Mouse (Mus musculus) G1E (cell line): ENCODE results near the gene Atrnl1. TPM values are rescaled to one million over a fixed set of nuclear protein-coding genes. Genes with fewer than 3 reads are reported as not detected.

Experiments used
- ATAC-seq: 2 replicates; pipeline ENCODE4 v1.8.0; 2016; ENCODE audit warnings: mild to moderate bottlenecking; ENCODE audit not compliant: insufficient number of reproducible peaks, poor library complexity, low FRiP score, severe bottlenecking; ENCODE audit errors: extremely low read depth
- DNase-seq: peaks from one replicate; pipeline ENCODE4 v3.0.0; 2012; ENCODE audit warnings: low spot score
- H3K27me3 ChIP-seq: 2 replicates; pipeline ENCODE4 v1.6.1; 2012; ENCODE audit warnings: mild to moderate bottlenecking, low read length, inconsistent platforms; ENCODE audit not compliant: insufficient read depth
- H3K36me3 ChIP-seq: replicated peaks from 2 replicates; pipeline ENCODE3; 2012; ENCODE audit warnings: mild to moderate bottlenecking, inconsistent platforms
- H3K4me1 ChIP-seq: 2 replicates; pipeline ENCODE4 v1.6.1; 2012; ENCODE audit warnings: low read depth, low read length, inconsistent platforms, mixed read lengths; ENCODE audit not compliant: insufficient read depth
- H3K4me3 ChIP-seq: 2 replicates; pipeline ENCODE4 v1.5.1; 2012; ENCODE audit warnings: low read depth, mild to moderate bottlenecking, inconsistent platforms, low read length, moderate library complexity, mixed read lengths
- H3K9me3 ChIP-seq: replicated peaks from 2 replicates; pipeline ENCODE4 v1.6.1; 2012; ENCODE audit warnings: inconsistent platforms
- CTCF ChIP-seq: IDR thresholded peaks from 2 replicates; pipeline ENCODE4 v1.5.1; 2012; ENCODE audit warnings: low read depth, low read length, inconsistent platforms, mixed read lengths
- GATA1 ChIP-seq: IDR thresholded peaks from 2 replicates; pipeline ENCODE4 v1.6.1; 2012; ENCODE audit warnings: borderline replicate concordance, low read length, inconsistent platforms, mixed read lengths
- GATA2 ChIP-seq: IDR thresholded peaks from 2 replicates; pipeline ENCODE4 v1.6.1; 2012; ENCODE audit warnings: low read depth, low read length, inconsistent platforms, borderline replicate concordance
- POLR2AphosphoS5 ChIP-seq: IDR thresholded peaks from 2 replicates; pipeline ENCODE4 v1.6.1; 2012; ENCODE audit warnings: low read depth, low read length, inconsistent platforms; ENCODE audit not compliant: insufficient replicate concordance
- TAL1 ChIP-seq: conservative IDR thresholded peaks from 2 replicates; pipeline ENCODE4 v1.6.1; 2012; ENCODE audit warnings: low read depth, low read length, inconsistent platforms, mixed read lengths
- polyA plus RNA-seq: library from polyadenylated mRNA; stranded (reverse); fragments of >175 nt; gene quantifications from 2 replicates; pipeline ENCODE4 v1.2.3, GENCODE M21; 2012
- total RNA-seq, 2 experiments: library from RNA; stranded (forward) in 1 of 2; stranded (reverse) in 1 of 2; fragments of 200-1000 nt in 1 of 2; fragments of >200 nt in 1 of 2; fragmentation: Nextera tagmentation in 1 of 2; gene quantifications; 2 replicates each; pipeline ENCODE4 v1.2.3; 2014 to 2017

The Atrnl1 gene
- total and polyA plus RNA-seq, 3 experiments: 0.52 to 5.8 (median 3.2) TPM

DNA sequence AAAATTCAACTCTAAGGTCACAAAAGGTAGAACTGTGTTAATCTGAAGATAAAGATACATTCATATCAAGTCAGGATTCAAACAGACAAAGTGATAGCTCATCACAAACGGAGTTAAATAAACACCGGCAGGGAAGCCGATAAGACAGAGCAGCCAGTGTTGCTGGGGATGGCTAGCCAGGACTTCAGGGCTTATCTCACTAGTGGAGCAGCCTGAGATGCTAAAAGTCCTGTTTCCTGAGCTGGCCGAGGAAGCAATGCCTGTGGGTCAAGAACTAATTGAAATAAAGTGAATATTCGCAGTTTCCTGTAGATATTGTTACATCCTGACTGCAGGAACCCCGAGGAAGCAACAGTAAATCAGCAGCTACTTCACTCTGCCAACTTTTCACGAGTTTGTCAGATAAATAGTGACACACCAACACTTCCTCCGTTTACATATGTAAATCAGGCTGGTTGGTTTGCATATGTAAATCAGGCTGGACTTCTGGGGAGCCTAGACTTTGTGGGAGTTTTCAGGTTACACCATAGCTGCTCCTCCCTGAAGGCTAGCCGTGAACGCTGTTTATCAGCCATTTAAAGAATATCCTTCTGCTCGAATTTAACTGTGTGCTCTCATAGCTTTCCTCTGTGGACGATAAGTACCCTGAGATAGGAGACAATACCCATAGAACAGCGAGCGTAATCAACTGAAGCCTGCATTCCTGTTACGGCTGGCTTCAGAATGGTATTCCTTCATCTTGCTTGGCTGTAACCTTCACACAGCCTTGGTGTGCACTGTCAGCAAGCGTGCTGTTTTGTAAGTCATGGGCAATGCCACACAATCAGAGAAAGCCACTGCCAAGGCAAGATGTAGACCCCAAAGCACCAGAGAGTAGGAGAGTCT lies 453.5 kb downstream of the Atrnl1 start:
- Histone ChIP-seq H3K4me3 (no peak overlapping the region), H3K9me3 (peaks cover 19% of the 10 kb centered on the region), H3K36me3 (no peaks in the 10 kb centered on the region), H3K27me3 (no peaks in the 10 kb centered on the region), H3K4me1 (no peaks in the 10 kb centered on the region)
- no peak for TF ChIP-seq GATA2
- no peak for TF ChIP-seq POLR2AphosphoS5
- TF ChIP-seq GATA1: no peak
- TF ChIP-seq TAL1: no peak
- TF ChIP-seq CTCF: no peak
- no peak for DNase-seq
- no peak for ATAC-seq

DNA sequence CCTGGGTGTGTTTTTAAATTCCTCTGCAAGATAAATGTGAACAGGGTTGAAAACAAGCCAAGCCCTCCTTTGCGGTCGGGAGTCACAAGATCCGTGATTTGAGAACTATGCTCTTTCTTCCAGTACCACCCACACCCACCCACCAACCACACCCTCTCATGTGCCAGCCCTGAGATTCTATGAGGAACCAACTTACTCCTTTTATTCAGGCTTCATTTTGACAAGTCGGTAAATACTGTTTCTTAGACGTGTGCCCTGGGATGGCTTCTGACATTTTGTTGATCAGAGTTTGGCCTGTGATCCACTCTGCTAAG lies 454.1 kb downstream of the Atrnl1 start:
- no peak for ATAC-seq
- Histone ChIP-seq H3K4me1 (no peaks in the 10 kb centered on the region), H3K9me3 (peaks cover 15% of the 10 kb centered on the region; the same call in 1 of the 2 replicates), H3K27me3 (no peaks in the 10 kb centered on the region), H3K4me3 (no peak overlapping the region), H3K36me3 (no peaks in the 10 kb centered on the region)
- TF ChIP-seq POLR2AphosphoS5 (no peak), TAL1 (no peak), GATA1 (no peak), GATA2 (no peak), CTCF (no peak)
- DNase-seq: no peak

DNA sequence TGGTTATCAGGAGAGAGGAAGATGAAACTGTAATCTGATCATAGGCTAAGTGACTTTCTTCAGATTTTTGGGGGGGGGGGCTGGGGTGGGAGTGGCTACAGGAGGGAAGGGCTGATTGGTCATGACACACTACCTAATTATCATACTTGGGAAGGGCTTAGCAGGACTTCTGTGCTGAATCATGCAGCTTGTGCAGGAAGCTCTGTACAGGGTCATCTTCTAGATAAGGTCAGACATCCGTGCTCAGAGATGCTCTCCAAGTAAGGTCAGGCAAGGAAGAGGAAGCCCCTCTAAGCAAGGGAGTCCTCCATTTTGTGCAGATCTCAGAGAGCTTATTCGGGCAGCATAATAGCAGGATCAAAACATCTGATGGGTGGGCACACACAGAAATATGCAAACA lies 454.7 kb downstream of the Atrnl1 start:
- Histone ChIP-seq H3K27me3 (no peaks in the 10 kb centered on the region), H3K36me3 (no peaks in the 10 kb centered on the region), H3K4me3 (no peak overlapping the region), H3K4me1 (no peaks in the 10 kb centered on the region), H3K9me3 (peaks cover 15% of the 10 kb centered on the region; the same call in 1 of the 2 replicates)
- DNase-seq (no peak), ATAC-seq (no peak)
- TF ChIP-seq TAL1: no peak
- TF ChIP-seq GATA2: no peak
- no peak for TF ChIP-seq POLR2AphosphoS5
- TF ChIP-seq GATA1: no peak
- TF ChIP-seq CTCF: no peak

DNA sequence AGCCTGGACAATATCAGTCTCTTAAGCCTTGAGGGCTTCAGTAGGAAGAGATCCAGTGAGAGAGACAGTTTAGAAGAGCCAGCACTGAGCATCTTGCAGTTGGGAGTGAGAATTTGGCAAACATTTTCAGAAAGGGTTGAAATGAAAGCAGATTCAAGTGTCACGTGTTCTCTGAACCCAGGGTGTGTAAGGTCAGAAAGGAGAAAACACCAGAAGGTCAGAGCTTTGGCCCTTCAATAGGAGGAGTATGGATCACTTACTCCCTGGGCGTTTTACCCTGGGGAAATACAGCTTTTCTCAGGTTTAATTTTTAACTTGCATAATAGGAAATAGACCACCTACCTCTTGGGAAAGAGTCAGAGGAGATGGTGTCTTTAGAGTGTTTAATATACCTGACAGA lies 457.3 kb downstream of the Atrnl1 start:
- DNase-seq (no peak), ATAC-seq (no peak)
- no peak for TF ChIP-seq GATA2
- no peak for TF ChIP-seq GATA1
- TF ChIP-seq TAL1: no peak
- no peak for TF ChIP-seq CTCF
- TF ChIP-seq POLR2AphosphoS5: no peak
- no peaks in the 10 kb centered on the region for H3K36me3 ChIP-seq
- H3K4me1 ChIP-seq: no peaks in the 10 kb centered on the region
- peaks cover 16% of the 10 kb centered on the region; the same call in 1 of the 2 replicates for H3K9me3 ChIP-seq
- no peaks in the 10 kb centered on the region for H3K27me3 ChIP-seq
- no peak overlapping the region for H3K4me3 ChIP-seq

DNA sequence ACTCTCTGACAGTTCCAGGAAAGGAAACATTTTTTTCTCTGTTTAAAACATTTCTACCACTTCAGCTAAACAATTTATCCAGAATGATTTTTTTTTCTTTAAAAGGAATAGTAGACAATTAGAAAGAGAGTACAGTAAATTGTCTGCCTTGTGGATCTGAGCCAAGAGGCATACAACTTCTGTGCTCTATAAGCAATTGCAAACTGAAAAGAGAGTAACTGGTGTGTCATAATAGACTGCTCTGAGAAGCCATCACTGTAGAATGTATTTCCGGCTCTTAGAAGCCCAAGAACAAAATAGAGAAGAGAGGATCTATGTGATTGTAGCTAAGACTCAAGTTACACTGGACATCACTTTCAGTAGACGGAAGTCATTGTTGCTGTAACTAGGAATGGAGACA lies 458.1 kb downstream of the Atrnl1 start:
- DNase-seq: no peak
- TF ChIP-seq GATA2: no peak
- TF ChIP-seq TAL1: no peak
- no peak for TF ChIP-seq GATA1
- TF ChIP-seq POLR2AphosphoS5: no peak
- TF ChIP-seq CTCF: no peak
- no peak overlapping the region for H3K4me3 ChIP-seq
- no peaks in the 10 kb centered on the region for H3K36me3 ChIP-seq
- peaks cover 21% of the 10 kb centered on the region; the same call in 1 of the 2 replicates for H3K9me3 ChIP-seq
- H3K27me3 ChIP-seq: no peaks in the 10 kb centered on the region
- H3K4me1 ChIP-seq: no peaks in the 10 kb centered on the region
- no peak for ATAC-seq

DNA sequence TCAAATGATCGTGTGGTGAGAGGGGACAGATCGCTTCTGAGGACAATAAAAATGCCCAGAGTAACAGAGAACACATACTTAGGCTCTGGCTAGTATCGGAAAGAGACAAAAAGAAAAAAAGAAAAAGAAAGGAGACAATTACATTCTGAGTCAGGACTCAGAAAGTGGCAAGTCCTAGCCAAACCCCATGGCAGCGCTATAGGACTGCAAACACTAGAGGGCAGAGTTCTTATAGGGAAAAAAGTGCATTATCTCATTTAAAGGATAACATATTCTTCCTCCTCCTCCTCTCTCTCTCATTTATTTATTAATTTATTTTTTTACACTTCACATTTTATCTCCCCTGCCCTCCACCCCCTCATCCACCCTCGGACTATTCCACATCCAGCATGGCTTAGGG lies 461.6 kb downstream of the Atrnl1 start:
- no peak for TF ChIP-seq GATA1
- no peak overlapping the region for H3K4me3 ChIP-seq
- H3K9me3 ChIP-seq: peaks cover 12% of the 10 kb centered on the region; the same call in 1 of the 2 replicates
- no peaks in the 10 kb centered on the region for H3K4me1 ChIP-seq
- DNase-seq (no peak), ATAC-seq (no peak)
- H3K36me3 ChIP-seq: no peaks in the 10 kb centered on the region
- H3K27me3 ChIP-seq: no peaks in the 10 kb centered on the region

DNA sequence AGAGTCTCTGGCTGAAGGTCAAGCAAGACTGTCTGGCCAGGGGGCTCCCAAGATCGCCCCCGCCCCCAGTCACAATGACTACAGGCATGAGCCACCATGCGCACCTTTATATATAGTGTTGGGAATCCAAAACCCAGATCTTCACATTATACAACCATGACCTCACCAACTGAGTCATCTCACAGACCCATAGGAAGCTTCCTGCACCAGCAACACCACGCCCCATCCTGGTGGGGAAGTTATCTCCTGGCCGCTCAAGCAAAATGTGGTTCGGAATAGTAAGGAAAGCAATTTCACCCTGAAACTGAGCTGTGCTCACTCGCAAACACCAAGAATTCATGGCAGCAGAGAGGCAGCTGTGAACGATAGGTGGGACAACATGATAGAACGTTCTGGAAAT lies 462.0 kb downstream of the Atrnl1 start:
- TF ChIP-seq GATA2: no peak
- no peak for TF ChIP-seq POLR2AphosphoS5
- no peak for TF ChIP-seq TAL1
- TF ChIP-seq GATA1: no peak
- TF ChIP-seq CTCF: no peak
- no peaks in the 10 kb centered on the region for H3K36me3 ChIP-seq
- H3K4me3 ChIP-seq: no peak overlapping the region
- ATAC-seq (no peak), DNase-seq (no peak)
- peaks cover 12% of the 10 kb centered on the region; the same call in 1 of the 2 replicates for H3K9me3 ChIP-seq
- H3K27me3 ChIP-seq: no peaks in the 10 kb centered on the region
- H3K4me1 ChIP-seq: no peaks in the 10 kb centered on the region
